Mouse (Mus musculus) layer of hippocampus, postnatal 36 days (tissue): Measurements from ENCODE around the gene Tanc2. TPM values are rescaled to one million over a fixed set of nuclear protein-coding genes. Genes with fewer than 3 reads are reported as not detected.

Source experiments
- DNase-seq, 2 experiments: peaks; one replicate each; pipeline ENCODE4 v3.0.0; 2022
- total RNA-seq, 2 experiments: library from RNA; stranded (reverse); gene quantifications; 2 replicates each; pipeline ENCODE4 v1.2.3; 2021

The Tanc2 gene
- total RNA-seq, 2 experiments from 2014 or later = 145 to 164 TPM

DNA sequence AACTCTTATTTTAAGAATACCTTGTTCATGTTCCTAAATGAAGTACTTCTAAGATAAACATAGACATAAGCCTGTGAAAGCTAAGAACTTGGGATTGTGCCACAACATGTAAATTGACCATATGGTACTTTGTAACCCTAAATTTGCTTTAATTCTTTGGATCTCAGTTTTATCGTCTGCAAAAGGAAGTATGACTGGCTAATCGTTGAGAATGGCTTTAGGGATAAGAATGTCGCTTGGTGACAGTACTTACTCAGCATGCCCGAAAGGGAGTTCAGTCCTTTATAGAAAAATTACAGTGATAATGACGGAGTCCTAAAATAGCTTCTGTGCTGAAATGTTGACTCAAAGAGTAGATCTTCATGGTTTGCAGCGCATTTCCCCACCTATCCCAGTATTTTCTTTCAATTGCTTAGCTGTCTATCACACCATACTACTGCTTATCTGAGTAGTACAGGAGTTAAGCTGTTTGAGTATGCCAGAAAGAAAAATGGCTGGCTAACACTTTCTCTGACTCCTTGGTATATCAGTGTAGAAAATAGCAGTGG, 246.6 kb downstream of the Tanc2 start:
- no peak for DNase-seq

DNA sequence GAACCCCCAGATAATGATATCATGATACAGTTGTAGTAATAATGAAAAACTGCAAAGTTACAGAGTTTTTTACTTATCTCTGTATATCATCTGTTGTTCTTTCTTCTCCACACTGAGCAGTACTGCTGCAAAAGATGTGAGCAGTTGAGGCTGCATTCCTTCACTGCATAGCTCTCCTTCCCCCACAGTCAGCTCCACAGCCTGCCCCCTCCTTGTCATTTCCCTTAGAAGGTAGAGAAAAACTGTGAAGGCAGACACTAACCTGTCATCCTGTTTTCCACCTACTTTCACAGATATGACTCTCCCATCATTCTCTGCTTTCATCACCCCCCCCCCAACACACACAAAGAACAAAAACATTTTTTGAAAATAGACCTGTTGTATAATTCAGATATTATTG, 248.2 kb downstream of the Tanc2 start:
- DNase-seq = no peak

GRCm38 (mm10) chr11:105845901-105846300, 256.1 kb downstream of the Tanc2 start:
- DNase-seq = no peak

DNA sequence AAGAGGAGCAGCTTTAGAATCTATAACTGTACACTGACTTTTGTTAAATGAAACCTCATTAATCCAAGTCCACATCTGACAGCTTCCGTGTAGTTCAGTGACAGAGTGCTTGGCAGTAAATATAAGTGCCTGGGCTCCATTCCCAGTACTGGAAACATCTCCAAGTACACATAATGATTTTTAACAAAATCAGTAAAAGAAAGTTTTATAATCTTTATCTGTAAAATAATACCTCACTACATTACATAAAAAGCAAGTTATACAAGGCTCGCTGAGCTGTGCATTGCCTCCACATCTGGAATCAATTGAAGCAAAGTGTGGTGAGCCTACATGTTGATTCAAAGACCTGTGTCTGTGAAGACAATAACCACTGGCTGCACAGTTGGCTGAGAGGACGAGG, 265.7 kb downstream of the Tanc2 start:
- no peak for DNase-seq

DNA sequence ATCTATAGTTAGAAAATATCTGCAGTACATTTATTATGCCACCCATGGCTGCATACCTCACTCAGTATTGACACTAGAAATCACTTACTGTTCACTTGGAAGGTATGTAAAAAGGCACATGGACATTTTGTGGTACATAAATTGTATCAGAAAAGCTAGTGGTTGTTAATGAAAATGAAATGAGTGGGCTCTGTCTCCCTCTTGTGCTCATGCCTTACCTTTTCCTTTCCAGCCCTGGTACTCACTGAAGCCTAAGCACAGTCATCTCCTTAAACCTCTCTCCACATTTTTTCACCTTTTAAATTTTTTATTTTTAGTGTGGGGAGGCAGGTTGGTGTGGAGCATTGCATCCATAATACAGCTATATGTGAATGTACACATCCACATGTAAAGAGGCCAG, 268.3 kb downstream of the Tanc2 start:
- no peak for DNase-seq

DNA sequence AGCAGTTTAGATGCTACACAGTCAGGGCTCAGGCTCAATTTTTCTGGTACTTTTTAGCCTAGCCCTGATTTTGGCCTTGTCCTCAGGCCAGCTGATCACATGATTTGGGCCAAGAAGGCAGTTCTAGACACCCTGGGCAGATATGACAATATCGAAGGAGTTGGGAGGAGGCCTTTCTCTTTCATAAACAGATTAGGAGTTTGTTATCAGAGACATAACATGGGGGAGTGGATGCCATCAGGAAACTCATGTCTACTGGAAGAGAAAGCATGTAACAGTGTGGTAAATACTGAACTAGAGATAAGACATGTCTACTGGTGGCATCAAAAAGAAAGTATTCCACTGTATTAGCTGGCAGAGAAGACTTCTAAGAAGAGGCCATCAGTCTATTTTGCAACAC, 295.8 kb downstream of the Tanc2 start:
- no peak for DNase-seq

DNA sequence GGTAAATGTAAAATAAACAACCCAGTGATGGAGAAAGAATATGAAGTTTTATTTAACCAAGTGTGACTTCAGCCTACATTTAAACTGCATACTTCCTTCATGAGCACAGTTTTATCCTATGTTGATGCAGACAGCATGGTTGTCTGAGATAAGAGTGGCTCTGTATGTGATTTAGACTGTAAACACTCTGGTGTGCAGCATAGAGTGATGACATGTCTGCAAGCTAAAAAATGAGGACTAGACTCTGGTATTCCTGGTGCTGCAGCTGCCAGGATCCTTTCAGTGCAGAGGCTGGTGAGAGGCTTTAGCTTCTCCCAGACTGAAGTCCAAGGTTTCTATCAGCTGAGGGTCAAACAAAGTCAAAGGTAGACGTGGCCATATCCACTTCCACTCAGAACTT, 297.5 kb downstream of the Tanc2 start:
- DNase-seq = no peak

DNA sequence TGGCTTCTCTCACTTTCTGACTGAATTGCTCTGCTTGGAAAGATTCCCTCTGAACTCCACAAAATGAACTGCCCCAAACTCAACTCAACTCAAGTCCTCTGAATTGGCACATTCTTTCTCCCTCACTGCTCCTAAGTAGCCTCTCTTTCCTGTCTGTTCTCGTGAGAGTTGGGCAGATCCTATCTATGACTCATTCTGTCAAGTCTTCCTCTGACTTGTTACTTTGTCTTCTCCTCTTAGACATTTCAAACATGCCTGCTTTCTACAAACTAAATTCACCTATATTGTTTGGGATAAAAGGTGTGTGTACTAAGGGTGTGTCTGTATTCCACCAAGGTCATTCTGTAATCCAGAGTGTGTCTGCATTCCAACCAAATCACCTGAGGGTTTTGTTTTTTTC, 309.4 kb downstream of the Tanc2 start:
- DNase-seq = no peak

GRCm38 (mm10) chr11:105901501-105901900, 311.7 kb downstream of the Tanc2 start:
- no peak for DNase-seq

- no peak for DNase-seq
Measured at GRCm38 (mm10) chr11:105902956-105903355, 313.2 kb downstream of the Tanc2 start.

DNA sequence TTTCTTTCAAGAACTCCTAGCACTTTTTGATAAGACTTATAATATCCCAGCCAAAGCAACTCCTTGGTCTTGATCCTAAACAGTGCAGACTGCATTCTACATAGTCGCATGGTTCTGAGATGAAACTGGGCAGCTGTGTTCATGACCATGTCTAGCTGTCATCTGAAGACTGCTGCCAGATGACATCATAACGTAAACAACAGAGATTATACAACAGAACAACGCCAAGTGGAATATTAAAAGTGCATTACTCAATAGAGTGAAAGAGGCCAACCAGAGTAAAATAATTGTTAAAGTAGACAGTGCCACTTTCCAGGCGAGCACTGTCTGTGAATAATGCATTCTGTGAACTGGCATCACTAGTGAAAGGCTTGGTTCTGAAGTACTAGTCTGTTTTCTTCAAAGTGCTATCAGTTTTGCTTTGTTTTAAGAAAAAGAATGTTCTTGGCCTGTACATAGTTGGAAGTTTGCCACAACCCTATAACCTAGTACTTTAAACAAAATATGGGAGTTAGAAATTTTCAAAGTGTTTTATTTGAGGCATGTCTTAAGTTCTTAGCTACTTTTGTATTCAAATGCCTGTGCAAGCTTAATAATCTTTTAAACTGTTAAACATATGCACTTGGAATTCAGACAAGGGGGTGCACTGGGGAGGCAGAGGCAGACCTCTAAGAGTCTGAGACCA, 315.9 kb downstream of the Tanc2 start:
- no peak for DNase-seq

GRCm38 (mm10) chr11:105907381-105907780, 317.6 kb downstream of the Tanc2 start:
- DNase-seq = no peak

DNA sequence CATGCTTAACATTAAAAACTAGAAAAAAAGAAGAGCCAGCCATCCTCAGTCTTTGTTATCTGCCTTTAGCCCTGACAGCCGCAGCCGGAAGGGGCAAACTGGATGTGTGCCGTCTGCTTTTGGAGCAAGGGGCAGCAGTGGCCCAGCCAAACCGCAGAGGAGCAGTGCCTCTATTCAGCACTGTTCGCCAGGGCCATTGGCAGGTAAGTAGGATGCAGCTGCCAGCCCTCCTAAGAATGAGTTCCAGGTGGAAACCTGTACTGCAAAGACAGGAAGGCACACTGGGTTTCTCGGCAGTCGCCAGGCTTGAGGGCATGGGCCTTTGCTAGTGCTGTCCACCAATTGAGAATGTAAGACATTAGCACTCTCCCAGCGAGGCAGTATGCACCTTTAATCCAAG, 319.1 kb downstream of the Tanc2 start:
- no peak for DNase-seq

GRCm38 (mm10) chr11:105909617-105910016, 319.8 kb downstream of the Tanc2 start:
- DNase-seq = no peak

DNA sequence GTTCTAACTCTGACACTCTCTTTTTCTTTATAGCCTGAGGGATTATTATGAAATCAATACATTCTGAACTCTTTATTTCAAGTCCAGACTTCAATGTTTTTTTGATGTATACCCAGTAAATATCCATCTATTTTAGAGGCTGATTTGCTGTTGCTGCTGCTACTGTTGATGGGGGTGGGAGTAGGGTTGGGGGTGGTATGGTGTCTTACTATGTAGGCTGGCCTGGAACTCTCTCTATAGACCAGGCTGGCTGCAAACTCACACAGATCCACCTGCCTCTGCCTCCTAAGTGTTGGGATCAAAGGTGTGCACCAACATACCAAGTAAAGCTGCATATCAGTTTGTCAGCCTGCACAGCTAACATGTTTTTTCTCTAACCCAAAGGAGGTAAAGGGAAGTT, 321.4 kb downstream of the Tanc2 start:
- no peak for DNase-seq

- DNase-seq = peak; percentile 53 to 63
Measured at GRCm38 (mm10) chr11:105911592-105912375, 322.0 kb downstream of the Tanc2 start.

- peak in 1 of 2 experiments; percentile 26 for DNase-seq
Measured at GRCm38 (mm10) chr11:105913580-105913979, 323.8 kb downstream of the Tanc2 start.

GRCm38 (mm10) chr11:105920098-105920785, 330.5 kb downstream of the Tanc2 start:
- DNase-seq = no peak

GRCm38 (mm10) chr11:105920836-105921235, 331.1 kb downstream of the Tanc2 start:
- DNase-seq = no peak

DNA sequence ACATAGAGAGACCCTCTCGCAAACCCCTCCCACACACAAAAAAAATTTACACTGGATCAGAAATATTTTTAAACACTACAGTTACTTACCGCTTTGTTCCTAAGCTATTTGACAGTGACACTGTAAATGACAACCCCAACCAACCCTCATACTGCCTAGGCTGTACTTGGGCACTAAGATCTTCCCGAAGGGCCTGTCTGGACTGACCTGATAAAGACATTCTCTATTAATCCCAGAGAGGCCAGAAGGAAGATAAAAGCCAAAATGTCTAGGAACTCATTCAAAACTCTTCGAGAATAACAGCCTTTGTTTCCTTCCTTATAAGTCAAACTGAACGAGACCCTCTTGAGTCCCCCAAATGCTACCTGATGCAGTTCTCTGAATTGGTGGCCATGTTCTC, 331.5 kb downstream of the Tanc2 start:
- no peak for DNase-seq

DNA sequence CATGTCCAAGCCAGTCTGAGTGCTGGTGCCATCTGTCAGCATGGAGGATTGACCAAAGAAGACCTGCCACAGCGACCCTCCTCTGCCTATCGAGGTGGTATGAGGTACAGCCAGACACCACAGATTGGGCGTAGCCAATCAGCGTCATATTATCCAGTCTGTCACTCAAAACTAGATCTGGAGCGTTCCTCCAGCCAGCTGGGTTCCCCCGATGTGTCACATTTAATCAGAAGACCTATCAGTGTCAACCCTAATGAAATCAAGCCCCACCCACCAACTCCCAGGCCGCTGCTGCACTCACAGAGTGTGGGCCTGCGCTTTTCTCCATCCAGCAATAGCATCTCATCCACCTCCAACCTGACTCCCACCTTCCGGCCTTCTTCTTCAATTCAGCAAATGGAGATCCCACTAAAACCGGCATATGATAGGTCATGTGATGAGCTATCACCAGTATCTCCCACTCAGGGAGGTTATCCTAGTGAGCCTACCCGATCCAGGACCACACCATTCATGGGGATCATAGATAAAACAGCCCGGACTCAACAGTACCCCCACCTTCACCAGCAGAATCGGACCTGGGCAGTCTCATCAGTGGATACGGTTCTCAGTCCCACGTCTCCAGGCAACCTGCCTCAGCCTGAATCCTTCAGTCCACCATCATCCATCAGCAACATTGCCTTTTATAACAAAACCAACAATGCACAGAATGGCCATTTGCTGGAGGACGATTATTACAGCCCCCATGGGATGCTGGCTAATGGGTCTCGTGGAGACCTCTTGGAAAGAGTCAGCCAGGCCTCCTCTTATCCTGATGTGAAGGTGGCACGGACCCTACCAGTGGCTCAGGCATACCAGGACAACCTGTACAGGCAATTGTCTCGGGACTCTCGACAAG, 333.2 kb downstream of the Tanc2 start:
- DNase-seq = no peak
